Mouse (Mus musculus): Measurements from ENCODE around the gene Igfals. TPM values are rescaled to one million over a fixed set of nuclear protein-coding genes. Genes with fewer than 3 reads are reported as not detected.

Gene Igfals
- polyA plus RNA-seq, 1 experiment from 2014 or later, result 0.51 TPM

Other genes with a start within 250 kb of the Igfals start
- gene Tsc2, start 233.4 kb upstream of the Igfals start, polyA plus RNA-seq (2014; fragmentation: Nextera tagmentation; extraction: Ambion mirVana), result 60.8 and 71.2 TPM in 2 replicates
- gene Nthl1, start 233.3 kb upstream of the Igfals start, polyA plus RNA-seq (2014; fragmentation: Nextera tagmentation; extraction: Ambion mirVana), result 16.8 and 19.1 TPM in 2 replicates
- gene Slc9a3r2, start 215.7 kb upstream of the Igfals start, polyA plus RNA-seq (2014; fragmentation: Nextera tagmentation; extraction: Ambion mirVana), result 56.7 and 57.7 TPM in 2 replicates
- 0.82 and 1.4 TPM in 2 replicates for gene Npw, start 207.5 kb upstream of the Igfals start, polyA plus RNA-seq (2014; fragmentation: Nextera tagmentation; extraction: Ambion mirVana)
- gene Zfp598, start 196.3 kb upstream of the Igfals start, polyA plus RNA-seq (2014; fragmentation: Nextera tagmentation; extraction: Ambion mirVana), result 23.7 and 25.2 TPM in 2 replicates
- gene Syngr3, start 176.0 kb upstream of the Igfals start, polyA plus RNA-seq (2014; fragmentation: Nextera tagmentation; extraction: Ambion mirVana), result 7.7 and 8.2 TPM in 2 replicates
- gene Gfer, start 169.8 kb upstream of the Igfals start, polyA plus RNA-seq (2014; fragmentation: Nextera tagmentation; extraction: Ambion mirVana), result 40.8 and 41.9 TPM in 2 replicates
- gene Noxo1, start 169.8 kb upstream of the Igfals start, polyA plus RNA-seq (2014; fragmentation: Nextera tagmentation; extraction: Ambion mirVana), result 3.7 and 5.3 TPM in 2 replicates
- gene Tbl3, start 158.3 kb upstream of the Igfals start, polyA plus RNA-seq (2014; fragmentation: Nextera tagmentation; extraction: Ambion mirVana), result 50.1 and 67.2 TPM in 2 replicates
- gene Rnf151, start 147.9 kb upstream of the Igfals start, polyA plus RNA-seq (2014; fragmentation: Nextera tagmentation; extraction: Ambion mirVana), result 0.17 TPM in 1 of 2 replicates, not detected in the other
- 1,571 and 1,579 TPM in 2 replicates for gene Rps2, start 147.9 kb upstream of the Igfals start, polyA plus RNA-seq (2014; fragmentation: Nextera tagmentation; extraction: Ambion mirVana)
- gene Ndufb10, start 141.5 kb upstream of the Igfals start, polyA plus RNA-seq (2014; fragmentation: Nextera tagmentation; extraction: Ambion mirVana), result 233 and 267 TPM in 2 replicates
- gene Rpl3l, start 138.2 kb upstream of the Igfals start, polyA plus RNA-seq (2014; fragmentation: Nextera tagmentation; extraction: Ambion mirVana), result 0.39 TPM in 1 of 2 replicates, not detected in the other
- gene Msrb1, start 129.4 kb upstream of the Igfals start, polyA plus RNA-seq (2014; fragmentation: Nextera tagmentation; extraction: Ambion mirVana), result 28.7 and 30.3 TPM in 2 replicates
- gene Hs3st6, start 113.0 kb upstream of the Igfals start, polyA plus RNA-seq (2014; fragmentation: Nextera tagmentation; extraction: Ambion mirVana), result 10.1 and 11.7 TPM in 2 replicates
- gene Meiob, start 61.7 kb upstream of the Igfals start, polyA plus RNA-seq (2014; fragmentation: Nextera tagmentation; extraction: Ambion mirVana), result not detected in 2 replicates
- 40.6 and 43.3 TPM in 2 replicates for gene Hagh, start 25.9 kb upstream of the Igfals start, polyA plus RNA-seq (2014; fragmentation: Nextera tagmentation; extraction: Ambion mirVana)
- 16.2 and 20.0 TPM in 2 replicates for gene Fahd1, start 15.6 kb upstream of the Igfals start, polyA plus RNA-seq (2014; fragmentation: Nextera tagmentation; extraction: Ambion mirVana)
- 47.5 and 48.0 TPM in 2 replicates for gene Nubp2, start 20.4 kb downstream of the Igfals start, polyA plus RNA-seq (2014; fragmentation: Nextera tagmentation; extraction: Ambion mirVana)
- gene Spsb3, start 20.6 kb downstream of the Igfals start, polyA plus RNA-seq (2014; fragmentation: Nextera tagmentation; extraction: Ambion mirVana), result 40.8 and 41.7 TPM in 2 replicates
- 23.0 and 24.9 TPM in 2 replicates for gene Eme2, start 29.1 kb downstream of the Igfals start, polyA plus RNA-seq (2014; fragmentation: Nextera tagmentation; extraction: Ambion mirVana)
- gene Mrps34, start 29.1 kb downstream of the Igfals start, polyA plus RNA-seq (2014; fragmentation: Nextera tagmentation; extraction: Ambion mirVana), result 78.5 and 78.7 TPM in 2 replicates
- 37.5 and 46.1 TPM in 2 replicates for gene Nme3, start 30.5 kb downstream of the Igfals start, polyA plus RNA-seq (2014; fragmentation: Nextera tagmentation; extraction: Ambion mirVana)
- gene Mapk8ip3, start 71.0 kb downstream of the Igfals start, polyA plus RNA-seq (2014; fragmentation: Nextera tagmentation; extraction: Ambion mirVana), result 34.6 and 37.4 TPM in 2 replicates
- gene Jpt2, start 94.7 kb downstream of the Igfals start, polyA plus RNA-seq (2014; fragmentation: Nextera tagmentation; extraction: Ambion mirVana), result 83.6 and 95.6 TPM in 2 replicates
- 7.1 and 7.7 TPM in 2 replicates for gene Cramp1l, start 149.8 kb downstream of the Igfals start, polyA plus RNA-seq (2014; fragmentation: Nextera tagmentation; extraction: Ambion mirVana)
- gene Ift140, start 150.1 kb downstream of the Igfals start, polyA plus RNA-seq (2014; fragmentation: Nextera tagmentation; extraction: Ambion mirVana), result 13.9 and 17.5 TPM in 2 replicates
- 22.6 and 23.2 TPM in 2 replicates for gene Tmem204, start 217.6 kb downstream of the Igfals start, polyA plus RNA-seq (2014; fragmentation: Nextera tagmentation; extraction: Ambion mirVana)
- gene Telo2, start 250.0 kb downstream of the Igfals start, polyA plus RNA-seq (2014; fragmentation: Nextera tagmentation; extraction: Ambion mirVana), result 24.8 and 37.2 TPM in 2 replicates

Measured in embryonic facial prominence, embryonic 14.5 days (tissue).